Mouse (Mus musculus): Measurements from ENCODE around the gene Tmem259.

Tmem259 gene

GRCm38 (mm10) chr10:79934794-79935569, 49.1 kb downstream of the Tmem259 start:
- DNase-seq (ENCODE audit: low spot score) = no peak

- no peak for DNase-seq (ENCODE audit: low spot score)
Measured at GRCm38 (mm10) chr10:79934272-79934721, 49.8 kb downstream of the Tmem259 start.

GRCm38 (mm10) chr10:79933861-79934260, 50.3 kb downstream of the Tmem259 start:
- no peak for DNase-seq (ENCODE audit: low spot score)

GRCm38 (mm10) chr10:79933145-79933679, 50.9 kb downstream of the Tmem259 start:
- DNase-seq (ENCODE audit: low spot score) = no peak

- no peak for DNase-seq (ENCODE audit: low spot score)
Measured at GRCm38 (mm10) chr10:79932736-79933135, 51.4 kb downstream of the Tmem259 start.

GRCm38 (mm10) chr10:79931797-79932196, 52.3 kb downstream of the Tmem259 start:
- no peak for DNase-seq (ENCODE audit: low spot score)

- DNase-seq (ENCODE audit: low spot score) = no peak
Measured at GRCm38 (mm10) chr10:79930826-79931186, 53.3 kb downstream of the Tmem259 start.

GRCm38 (mm10) chr10:79929967-79930825, 53.9 kb downstream of the Tmem259 start:
- DNase-seq (ENCODE audit: low spot score) = no peak

- no peak for DNase-seq (ENCODE audit: low spot score)
Measured at GRCm38 (mm10) chr10:79928907-79929701, 55.0 kb downstream of the Tmem259 start.

GRCm38 (mm10) chr10:79928030-79928694, 56.0 kb downstream of the Tmem259 start:
- no peak for DNase-seq (ENCODE audit: low spot score)

GRCm38 (mm10) chr10:79927324-79928029, 56.7 kb downstream of the Tmem259 start:
- peak; percentile 47 for DNase-seq (ENCODE audit: low spot score)

- peak; percentile 80 for DNase-seq (ENCODE audit: low spot score)
Measured at GRCm38 (mm10) chr10:79926491-79927323, 57.4 kb downstream of the Tmem259 start, which contains the start of gene Arid3a. Arid3a (plus strand) TSS chr10:79927043.

GRCm38 (mm10) chr10:79925785-79926490, 58.2 kb downstream of the Tmem259 start:
- DNase-seq (ENCODE audit: low spot score) = peak; percentile 38

- DNase-seq (ENCODE audit: low spot score) = peak; percentile 90
Measured at GRCm38 (mm10) chr10:79924998-79925784, 58.9 kb downstream of the Tmem259 start.
